Mouse (Mus musculus): ENCODE data around the gene Cdc42se1. TPM values are rescaled to one million over a fixed set of nuclear protein-coding genes. Genes with fewer than 3 reads are reported as not detected.
"Not testable (repeated sequence)": the region's sequence is repeated elsewhere in the genome, so short reads cannot be mapped to it uniquely, and the experiment has no call there.

The Cdc42se1 gene
- polyA plus RNA-seq, 1 experiment from 2014 or later: 63.3 TPM

GRCm38 (mm10) chr3:95212889-95213608 lies 15.5 kb upstream of the Cdc42se1 start:
- H3K9ac ChIP-seq (ENCODE audit: low read length); H3K27ac ChIP-seq (replicated peaks in 1 of 2; ENCODE audit: control insufficient read depth in 1 of 2, insufficient read depth in 1 of 2, low read depth in 2 of 2, low read length in 2 of 2); H3K4me2 ChIP-seq (ENCODE audit: low read length); ATAC-seq (ENCODE audit: insufficient number of reproducible peaks, insufficient read depth, low FRiP score, low read depth); H3K27me3 ChIP-seq (ENCODE audit: control insufficient read depth, insufficient read depth, low read length); H3K4me1 ChIP-seq (ENCODE audit: control insufficient read depth in 2 of 2, insufficient read depth in 2 of 2, low read length in 2 of 2); H3K9me3 ChIP-seq (ENCODE audit: control insufficient read depth, low read length); H3K4me3 ChIP-seq (ENCODE audit: control insufficient read depth in 1 of 2, insufficient read depth in 1 of 2, low read depth in 1 of 2, low read length in 2 of 2): not testable (repeated sequence)
- 91% methylated on average over 7 of the region's 10 CpGs for WGBS
- peaks cover 54% of the 10 kb centered on the region for H3K36me3 ChIP-seq (ENCODE audit: control insufficient read depth, insufficient read depth, low read length)

DNA sequence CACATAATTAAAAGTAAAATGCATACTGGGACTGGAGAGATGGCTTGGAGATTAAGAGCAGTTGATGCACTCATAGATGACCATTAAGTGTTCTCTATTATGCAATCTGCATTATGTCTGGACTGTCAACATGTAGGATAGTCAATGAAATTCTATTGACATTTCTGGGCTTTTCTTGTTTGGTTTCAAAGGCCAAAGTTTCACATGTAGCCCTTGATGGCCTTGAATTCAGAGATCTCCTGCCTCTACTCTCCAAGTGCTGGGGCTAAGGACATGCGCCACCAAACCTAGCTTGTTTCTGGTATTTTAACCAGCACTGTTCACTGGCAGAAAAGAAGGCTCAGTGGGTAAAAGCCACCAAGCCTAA lies 14.9 kb upstream of the Cdc42se1 start:
- Histone ChIP-seq H3K9me3 (ENCODE audit: control insufficient read depth, low read length) (no peaks in the 10 kb centered on the region), H3K36me3 (ENCODE audit: control insufficient read depth, insufficient read depth, low read length) (peaks cover 49% of the 10 kb centered on the region), H3K9ac (ENCODE audit: low read length) (no peak overlapping the region), H3K27ac (replicated peaks in 1 of 2; ENCODE audit: control insufficient read depth in 1 of 2, insufficient read depth in 1 of 2, low read depth in 2 of 2, low read length in 2 of 2) (no peak overlapping the region), H3K27me3 (ENCODE audit: control insufficient read depth, insufficient read depth, low read length) (no peaks in the 10 kb centered on the region), H3K4me1 (ENCODE audit: control insufficient read depth in 2 of 2, insufficient read depth in 2 of 2, low read length in 2 of 2) (peaks cover 0 to 14% of the 10 kb centered on the region in 2 experiments; a peak in 2 of 4 replicates), H3K4me3 (ENCODE audit: control insufficient read depth in 1 of 2, insufficient read depth in 1 of 2, low read depth in 1 of 2, low read length in 2 of 2) (no peak overlapping the region), H3K4me2 (ENCODE audit: low read length) (no peak overlapping the region)
- 97% methylated on average over 1 of the region's 1 CpGs for WGBS
- no peak for ATAC-seq (ENCODE audit: insufficient number of reproducible peaks, insufficient read depth, low FRiP score, low read depth)

DNA sequence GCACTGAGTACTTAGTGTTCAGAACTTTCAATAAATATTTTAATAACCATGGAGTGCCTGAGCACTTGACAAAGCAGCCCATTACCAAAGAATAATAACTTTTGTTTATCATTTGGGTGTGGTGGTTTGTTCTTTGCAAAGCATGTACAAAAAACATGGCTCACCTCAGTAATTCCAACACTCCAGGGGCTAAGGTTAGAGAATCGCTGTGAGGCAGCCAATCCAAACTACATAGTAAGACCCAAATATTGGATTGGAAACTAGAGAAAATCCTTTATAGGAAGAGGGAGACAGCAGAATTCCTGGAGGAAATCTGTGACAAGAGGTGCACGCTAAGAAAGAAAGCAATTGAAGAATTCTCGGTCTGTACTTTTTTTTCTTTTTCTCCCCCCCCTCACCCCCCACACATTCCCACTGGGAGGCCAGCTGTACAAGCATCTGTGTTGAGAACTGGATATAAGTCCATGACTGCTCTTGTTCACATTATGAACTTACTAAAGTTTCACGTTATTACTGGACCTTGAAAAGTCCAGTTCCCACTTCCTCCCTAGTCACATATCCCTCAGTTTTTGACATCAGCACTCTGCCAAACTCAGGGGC lies 11.8 kb upstream of the Cdc42se1 start:
- Histone ChIP-seq H3K27me3 (ENCODE audit: control insufficient read depth, insufficient read depth, low read length) (no peaks in the 10 kb centered on the region), H3K36me3 (ENCODE audit: control insufficient read depth, insufficient read depth, low read length) (peaks cover 50% of the 10 kb centered on the region), H3K9ac (ENCODE audit: low read length) (peak overlapping the region; percentile 97), H3K4me1 (ENCODE audit: control insufficient read depth in 2 of 2, insufficient read depth in 2 of 2, low read length in 2 of 2) (peaks cover 0 to 14% of the 10 kb centered on the region in 2 experiments; a peak in 2 of 4 replicates), H3K9me3 (ENCODE audit: control insufficient read depth, low read length) (no peaks in the 10 kb centered on the region), H3K4me2 (ENCODE audit: low read length) (peak overlapping the region; percentile 63), H3K27ac (replicated peaks in 1 of 2; ENCODE audit: control insufficient read depth in 1 of 2, insufficient read depth in 1 of 2, low read depth in 2 of 2, low read length in 2 of 2) (peak overlapping the region; percentile 60 to 99), H3K4me3 (ENCODE audit: control insufficient read depth in 1 of 2, insufficient read depth in 1 of 2, low read depth in 1 of 2, low read length in 2 of 2) (peak overlapping the region; percentile 85 to 96)
- 18% methylated on average over 4 of the region's 4 CpGs for WGBS
- 0 out of 2 replicates have a peak, but pooled peaks have one; percentile 15 for ATAC-seq (ENCODE audit: insufficient number of reproducible peaks, insufficient read depth, low FRiP score, low read depth)

GRCm38 (mm10) chr3:95217255-95218134 lies 11.0 kb upstream of the Cdc42se1 start, which contains the start of gene Gabpb2:
Gene Gabpb2, minus strand, starts transcription at chr3:95217916.
- Histone ChIP-seq H3K4me3 (ENCODE audit: control insufficient read depth in 1 of 2, insufficient read depth in 1 of 2, low read depth in 1 of 2, low read length in 2 of 2) (peak within 1 kb of the TSS; percentile 85 to 96), H3K27me3 (ENCODE audit: control insufficient read depth, insufficient read depth, low read length) (no peaks in the 10 kb centered on the region), H3K36me3 (ENCODE audit: control insufficient read depth, insufficient read depth, low read length) (peaks cover 51% of the 10 kb centered on the region), H3K4me1 (ENCODE audit: control insufficient read depth in 2 of 2, insufficient read depth in 2 of 2, low read length in 2 of 2) (peaks cover 0 to 14% of the 10 kb centered on the region in 2 experiments; a peak in 2 of 4 replicates), H3K9me3 (ENCODE audit: control insufficient read depth, low read length) (no peaks in the 10 kb centered on the region), H3K4me2 (ENCODE audit: low read length) (peak within 1 kb of the TSS; percentile 63), H3K9ac (ENCODE audit: low read length) (peak within 1 kb of the TSS; percentile 97), H3K27ac (replicated peaks in 1 of 2; ENCODE audit: control insufficient read depth in 1 of 2, insufficient read depth in 1 of 2, low read depth in 2 of 2, low read length in 2 of 2) (peak within 1 kb of the TSS; percentile 99 to 100)
- peak; percentile 91 for ATAC-seq (ENCODE audit: insufficient number of reproducible peaks, insufficient read depth, low FRiP score, low read depth)
- under 1% methylated on average over 56 of the region's 56 CpGs for WGBS

DNA sequence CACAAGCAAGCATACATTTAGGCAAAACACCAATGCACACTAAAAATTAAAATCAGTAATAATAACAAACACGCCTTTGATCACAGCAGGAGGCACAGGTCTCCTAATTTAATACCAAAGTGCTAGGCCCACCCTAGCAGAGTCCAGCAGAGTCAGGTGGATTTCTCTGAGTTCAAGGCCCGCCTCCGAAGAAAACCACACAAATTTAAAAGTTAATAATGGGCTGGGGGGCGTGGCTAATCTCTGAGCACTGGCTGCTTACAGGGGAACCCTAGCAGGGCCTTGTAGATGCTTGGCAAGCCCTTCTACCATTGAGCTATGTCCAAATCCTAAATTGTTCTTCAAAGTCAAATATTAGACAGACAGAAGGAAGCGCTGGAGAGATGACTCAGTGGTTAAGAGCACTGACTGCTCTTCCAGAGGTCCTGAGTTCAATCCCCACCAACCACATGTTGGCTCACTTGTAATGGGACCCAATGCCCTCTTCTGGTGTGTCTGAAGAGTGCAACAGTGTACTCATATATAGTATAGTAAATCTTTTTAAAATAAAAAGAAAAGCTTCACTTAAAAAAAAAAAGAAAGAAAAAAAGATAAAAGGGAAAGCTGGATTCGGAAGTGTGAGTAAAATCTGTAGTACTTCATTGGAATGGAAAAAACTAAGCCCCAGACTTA lies 9.9 kb upstream of the Cdc42se1 start:
- Histone ChIP-seq H3K27ac (replicated peaks in 1 of 2; ENCODE audit: control insufficient read depth in 1 of 2, insufficient read depth in 1 of 2, low read depth in 2 of 2, low read length in 2 of 2) (peak overlapping the region; percentile 99 to 100; a peak in 3 of 4 replicates), H3K9me3 (ENCODE audit: control insufficient read depth, low read length) (no peaks in the 10 kb centered on the region), H3K27me3 (ENCODE audit: control insufficient read depth, insufficient read depth, low read length) (no peaks in the 10 kb centered on the region), H3K4me2 (ENCODE audit: low read length) (peak overlapping the region; percentile 63), H3K4me1 (ENCODE audit: control insufficient read depth in 2 of 2, insufficient read depth in 2 of 2, low read length in 2 of 2) (peaks cover 0 to 14% of the 10 kb centered on the region in 2 experiments; a peak in 2 of 4 replicates), H3K4me3 (ENCODE audit: control insufficient read depth in 1 of 2, insufficient read depth in 1 of 2, low read depth in 1 of 2, low read length in 2 of 2) (peak overlapping the region; percentile 85 to 96; a peak in 3 of 4 replicates), H3K36me3 (ENCODE audit: control insufficient read depth, insufficient read depth, low read length) (peaks cover 58% of the 10 kb centered on the region), H3K9ac (ENCODE audit: low read length) (peak overlapping the region; percentile 97)
- 75% methylated on average over 6 of the region's 6 CpGs for WGBS
- no peak for ATAC-seq (ENCODE audit: insufficient number of reproducible peaks, insufficient read depth, low FRiP score, low read depth)

- no peak overlapping the region for H3K9ac ChIP-seq (ENCODE audit: low read length)
- peaks cover 45% of the 10 kb centered on the region for H3K36me3 ChIP-seq (ENCODE audit: control insufficient read depth, insufficient read depth, low read length)
- H3K27me3 ChIP-seq (ENCODE audit: control insufficient read depth, insufficient read depth, low read length): no peaks in the 10 kb centered on the region
- ATAC-seq (ENCODE audit: insufficient number of reproducible peaks, insufficient read depth, low FRiP score, low read depth): no peak
- H3K4me1 ChIP-seq (ENCODE audit: control insufficient read depth in 2 of 2, insufficient read depth in 2 of 2, low read length in 2 of 2): peaks cover 3 to 24% of the 10 kb centered on the region in 2 experiments
- no peak overlapping the region for H3K4me3 ChIP-seq (ENCODE audit: control insufficient read depth in 1 of 2, insufficient read depth in 1 of 2, low read depth in 1 of 2, low read length in 2 of 2)
- H3K27ac ChIP-seq (replicated peaks in 1 of 2; ENCODE audit: control insufficient read depth in 1 of 2, insufficient read depth in 1 of 2, low read depth in 2 of 2, low read length in 2 of 2): no peak overlapping the region
- no peak overlapping the region for H3K4me2 ChIP-seq (ENCODE audit: low read length)
- no peaks in the 10 kb centered on the region for H3K9me3 ChIP-seq (ENCODE audit: control insufficient read depth, low read length)
- 84% methylated on average over 2 of the region's 2 CpGs for WGBS
These were observed 5.5 kb upstream of the Cdc42se1 start for GRCm38 (mm10) chr3:95223041-95223440.

DNA sequence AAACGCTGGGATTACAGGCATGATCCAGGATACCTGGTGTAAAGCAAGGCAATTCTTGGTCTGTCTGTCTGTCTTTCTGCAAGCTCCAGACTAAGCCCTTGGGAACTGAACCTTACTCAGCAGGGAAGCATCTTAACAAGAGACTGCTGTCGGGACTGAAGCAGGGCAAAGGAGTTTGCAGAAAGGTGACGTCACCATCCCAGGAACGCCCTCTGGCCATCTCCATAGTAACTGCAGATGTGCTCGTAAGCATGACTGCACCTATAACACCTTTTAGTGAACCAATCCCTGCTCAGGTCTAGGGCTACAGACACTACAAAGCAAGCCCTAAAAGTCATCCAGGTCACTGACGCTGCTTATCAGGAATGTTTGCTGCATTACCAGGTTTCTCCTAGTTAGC lies 4.2 kb upstream of the Cdc42se1 start:
- H3K9me3 ChIP-seq (ENCODE audit: control insufficient read depth, low read length): no peaks in the 10 kb centered on the region
- ATAC-seq (ENCODE audit: insufficient number of reproducible peaks, insufficient read depth, low FRiP score, low read depth): no peak
- no peak overlapping the region for H3K4me2 ChIP-seq (ENCODE audit: low read length)
- peak overlapping the region; percentile 28; the same call in 1 of the 2 replicates for H3K9ac ChIP-seq (ENCODE audit: low read length)
- no peak overlapping the region for H3K27ac ChIP-seq (replicated peaks in 1 of 2; ENCODE audit: control insufficient read depth in 1 of 2, insufficient read depth in 1 of 2, low read depth in 2 of 2, low read length in 2 of 2)
- no peaks in the 10 kb centered on the region for H3K27me3 ChIP-seq (ENCODE audit: control insufficient read depth, insufficient read depth, low read length)
- peaks cover 42% of the 10 kb centered on the region for H3K36me3 ChIP-seq (ENCODE audit: control insufficient read depth, insufficient read depth, low read length)
- WGBS: 30% methylated on average over 6 of the region's 6 CpGs
- peaks cover 3 to 18% of the 10 kb centered on the region in 2 experiments for H3K4me1 ChIP-seq (ENCODE audit: control insufficient read depth in 2 of 2, insufficient read depth in 2 of 2, low read length in 2 of 2)
- no peak overlapping the region for H3K4me3 ChIP-seq (ENCODE audit: control insufficient read depth in 1 of 2, insufficient read depth in 1 of 2, low read depth in 1 of 2, low read length in 2 of 2)
